Mouse (Mus musculus): ENCODE results near the gene Bpgm. TPM values are rescaled to one million over a fixed set of nuclear protein-coding genes. Genes with fewer than 3 reads are reported as not detected.

The Bpgm gene
- total and polyA plus RNA-seq, 2 experiments from 2014 or later, result 51.4 to 80.6 TPM

DNA sequence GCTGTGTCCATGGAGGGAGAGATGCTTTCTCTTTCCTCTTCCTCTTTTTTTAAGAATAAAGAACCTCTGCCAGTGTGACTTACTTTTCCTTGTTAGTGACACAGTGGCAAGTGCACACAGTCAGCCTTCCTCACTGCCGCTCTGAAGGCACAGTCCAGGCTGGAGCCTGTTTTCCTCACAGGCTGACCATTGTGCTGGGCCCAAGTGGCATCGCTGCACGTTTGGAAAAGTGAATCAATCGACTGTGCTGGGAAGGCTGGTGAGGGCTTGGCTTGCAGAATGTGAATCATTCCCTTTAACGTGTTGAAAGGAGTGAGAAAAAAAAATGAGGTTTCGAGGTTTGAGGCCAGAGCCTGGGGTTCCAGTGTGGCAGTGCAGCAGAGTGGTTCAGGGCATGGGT lies 5.3 kb downstream of the Bpgm start:
- no peak for TF ChIP-seq CTCF (IDR thresholded peaks at IDR 0.05)
- Histone ChIP-seq H3K27ac (ENCODE audit: low read depth, low read length) (no peak overlapping the region), H3K4me1 (ENCODE audit: insufficient read depth, low read length) (peaks cover 13% of the 10 kb centered on the region; the same call in 1 of the 2 replicates), H3K27me3 (ENCODE audit: insufficient read depth, low read length) (no peaks in the 10 kb centered on the region), H3K4me3 (ENCODE audit: low read depth, low read length) (no peak overlapping the region), H3K9ac (replicated peaks; ENCODE audit: low read length, poor library complexity, severe bottlenecking) (no peak overlapping the region), H3K9me3 (ENCODE audit: low read length) (no peaks in the 10 kb centered on the region), H3K4me2 (ENCODE audit: low read depth, low read length, poor library complexity, severe bottlenecking) (no peak overlapping the region), H3K36me3 (ENCODE audit: insufficient read depth, low read length) (no peaks in the 10 kb centered on the region)
- 78% methylated on average over 6 of the region's 6 CpGs for WGBS
- DNase-seq (ENCODE audit: low spot score), result peak; percentile 36
- ATAC-seq (ENCODE audit: low FRiP score), result no peak

DNA sequence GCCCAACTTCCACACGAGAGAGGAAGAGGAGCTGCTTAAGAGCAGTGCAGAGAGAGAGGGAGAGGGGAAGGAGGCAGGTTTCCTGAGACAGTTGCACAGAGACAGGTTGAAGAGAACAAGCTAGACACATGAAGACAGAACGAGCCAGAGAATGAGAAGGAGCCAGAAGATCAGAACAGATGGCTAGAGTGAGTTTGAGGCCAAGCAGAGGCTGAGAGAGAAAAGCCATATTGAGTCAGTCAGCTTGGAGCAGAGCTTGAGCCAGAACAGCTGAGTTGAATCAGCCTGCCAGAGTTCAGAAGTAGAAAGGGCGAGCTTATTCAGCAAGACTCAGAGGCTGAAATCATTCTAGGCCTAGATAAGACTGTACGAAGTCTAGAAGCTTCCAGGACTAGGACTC lies 6.8 kb downstream of the Bpgm start:
- no peak overlapping the region for H3K9ac ChIP-seq (replicated peaks; ENCODE audit: low read length, poor library complexity, severe bottlenecking)
- H3K27ac ChIP-seq (ENCODE audit: low read depth, low read length), result no peak overlapping the region
- DNase-seq (ENCODE audit: low spot score) (no peak), ATAC-seq (ENCODE audit: low FRiP score) (no peak)
- no peaks in the 10 kb centered on the region for H3K9me3 ChIP-seq (ENCODE audit: low read length)
- H3K4me1 ChIP-seq (ENCODE audit: insufficient read depth, low read length), result peaks cover 12% of the 10 kb centered on the region; the same call in 1 of the 2 replicates
- WGBS, result 88% methylated on average over 4 of the region's 4 CpGs
- no peak overlapping the region for H3K4me3 ChIP-seq (ENCODE audit: low read depth, low read length)
- no peaks in the 10 kb centered on the region for H3K27me3 ChIP-seq (ENCODE audit: insufficient read depth, low read length)
- TF ChIP-seq CTCF (IDR thresholded peaks at IDR 0.05), result no peak
- no peak overlapping the region for H3K4me2 ChIP-seq (ENCODE audit: low read depth, low read length, poor library complexity, severe bottlenecking)
- peaks cover 7% of the 10 kb centered on the region; the same call in 1 of the 2 replicates for H3K36me3 ChIP-seq (ENCODE audit: insufficient read depth, low read length)

DNA sequence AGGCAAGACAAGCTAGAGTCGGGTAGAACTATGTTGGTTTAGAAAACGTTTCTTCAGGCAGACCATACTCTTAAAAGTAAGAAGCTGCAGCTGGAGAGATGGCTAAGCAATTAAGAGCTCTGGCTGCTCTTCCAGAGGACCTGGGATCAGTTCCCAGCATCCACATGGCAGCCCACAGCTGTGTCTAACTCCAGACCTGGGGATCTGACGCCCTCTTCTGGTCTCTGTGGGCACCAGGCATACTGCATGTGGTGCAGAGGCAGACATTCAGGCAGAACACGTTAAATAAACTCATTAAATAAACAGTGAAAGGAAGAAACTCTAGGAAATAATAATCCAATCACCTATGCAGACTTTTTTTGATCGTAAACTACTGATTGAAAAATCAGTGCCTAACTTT lies 7.4 kb downstream of the Bpgm start:
- DNase-seq (ENCODE audit: low spot score), result no peak
- no peak overlapping the region for H3K4me2 ChIP-seq (ENCODE audit: low read depth, low read length, poor library complexity, severe bottlenecking)
- no peak for ATAC-seq (ENCODE audit: low FRiP score)
- no peak for TF ChIP-seq CTCF (IDR thresholded peaks at IDR 0.05)
- no peak overlapping the region for H3K27ac ChIP-seq (ENCODE audit: low read depth, low read length)
- H3K4me3 ChIP-seq (ENCODE audit: low read depth, low read length), result no peak overlapping the region
- peaks cover 9% of the 10 kb centered on the region; the same call in 1 of the 2 replicates for H3K36me3 ChIP-seq (ENCODE audit: insufficient read depth, low read length)
- H3K9me3 ChIP-seq (ENCODE audit: low read length), result no peaks in the 10 kb centered on the region
- no peaks in the 10 kb centered on the region for H3K27me3 ChIP-seq (ENCODE audit: insufficient read depth, low read length)
- no peak overlapping the region for H3K9ac ChIP-seq (replicated peaks; ENCODE audit: low read length, poor library complexity, severe bottlenecking)
- peaks cover 6% of the 10 kb centered on the region; the same call in 1 of the 2 replicates for H3K4me1 ChIP-seq (ENCODE audit: insufficient read depth, low read length)
- 82% methylated on average over 5 of the region's 5 CpGs for WGBS

DNA sequence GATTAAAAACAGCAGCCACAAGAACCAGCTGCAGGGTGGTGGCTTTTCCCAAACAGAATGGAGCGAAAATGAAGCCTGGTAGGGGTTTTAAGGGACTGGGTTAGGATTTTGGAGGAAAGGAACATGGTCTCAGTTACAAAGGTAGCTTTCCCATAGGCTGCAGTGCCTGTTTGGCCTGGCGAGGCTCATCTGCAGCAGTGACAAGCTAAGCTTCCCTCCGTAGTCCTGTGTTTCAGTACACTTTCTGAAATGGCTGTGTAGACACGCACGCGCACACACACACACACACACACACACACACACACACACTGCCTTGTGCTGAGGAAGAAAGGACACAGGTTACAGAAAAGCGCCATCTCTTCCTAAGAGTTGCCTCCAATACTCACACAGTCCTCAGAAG lies 7.8 kb downstream of the Bpgm start:
- DNase-seq (ENCODE audit: low spot score), result no peak
- Histone ChIP-seq H3K27me3 (ENCODE audit: insufficient read depth, low read length) (no peaks in the 10 kb centered on the region), H3K27ac (ENCODE audit: low read depth, low read length) (no peak overlapping the region), H3K4me1 (ENCODE audit: insufficient read depth, low read length) (0 out of 2 replicates have a peak, but pooled peaks cover 3% of the 10 kb centered on the region), H3K36me3 (ENCODE audit: insufficient read depth, low read length) (peaks cover 9% of the 10 kb centered on the region; the same call in 1 of the 2 replicates), H3K9ac (replicated peaks; ENCODE audit: low read length, poor library complexity, severe bottlenecking) (no peak overlapping the region), H3K9me3 (ENCODE audit: low read length) (no peaks in the 10 kb centered on the region), H3K4me3 (ENCODE audit: low read depth, low read length) (no peak overlapping the region), H3K4me2 (ENCODE audit: low read depth, low read length, poor library complexity, severe bottlenecking) (no peak overlapping the region)
- no peak for ATAC-seq (ENCODE audit: low FRiP score)
- WGBS, result 95% methylated on average over 7 of the region's 7 CpGs
- TF ChIP-seq CTCF (IDR thresholded peaks at IDR 0.05), result no peak

DNA sequence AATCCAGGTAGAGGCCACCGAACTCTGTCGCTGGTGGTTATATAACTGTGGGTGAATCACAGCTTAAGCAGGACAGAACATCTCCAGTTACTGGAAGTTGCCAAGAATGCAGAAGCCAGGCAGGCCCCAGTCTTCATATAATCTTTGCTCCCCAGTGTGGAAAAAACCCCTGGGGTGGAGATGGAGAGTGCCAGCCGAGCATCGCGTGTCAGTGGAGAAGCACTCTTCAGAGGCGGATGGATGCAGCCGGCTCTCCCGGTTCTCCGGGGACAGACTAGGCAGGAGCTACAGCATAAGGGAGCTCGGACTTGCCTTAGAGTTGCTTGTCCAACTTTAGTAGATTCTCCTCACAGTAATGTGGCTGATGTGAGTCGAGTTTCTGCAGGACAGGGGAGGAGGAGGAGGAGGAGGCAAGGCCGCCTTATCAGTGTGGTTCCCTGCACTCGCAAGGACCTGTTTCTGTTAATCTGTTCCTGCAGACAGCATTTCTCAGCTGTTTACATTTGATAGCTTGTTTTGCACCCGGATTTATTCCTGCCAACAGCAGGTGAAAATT lies 10.1 kb downstream of the Bpgm start:
- no peak overlapping the region for H3K4me3 ChIP-seq (ENCODE audit: low read depth, low read length)
- no peak overlapping the region for H3K4me2 ChIP-seq (ENCODE audit: low read depth, low read length, poor library complexity, severe bottlenecking)
- TF ChIP-seq CTCF (IDR thresholded peaks at IDR 0.05), result no peak
- ATAC-seq (ENCODE audit: low FRiP score) (no peak), DNase-seq (ENCODE audit: low spot score) (no peak)
- H3K9me3 ChIP-seq (ENCODE audit: low read length), result no peaks in the 10 kb centered on the region
- H3K27ac ChIP-seq (ENCODE audit: low read depth, low read length), result no peak overlapping the region
- H3K36me3 ChIP-seq (ENCODE audit: insufficient read depth, low read length), result peaks cover 9% of the 10 kb centered on the region; the same call in 1 of the 2 replicates
- 83% methylated on average over 14 of the region's 14 CpGs for WGBS
- H3K9ac ChIP-seq (replicated peaks; ENCODE audit: low read length, poor library complexity, severe bottlenecking), result no peak overlapping the region
- no peaks in the 10 kb centered on the region for H3K4me1 ChIP-seq (ENCODE audit: insufficient read depth, low read length)
- H3K27me3 ChIP-seq (ENCODE audit: insufficient read depth, low read length), result no peaks in the 10 kb centered on the region

DNA sequence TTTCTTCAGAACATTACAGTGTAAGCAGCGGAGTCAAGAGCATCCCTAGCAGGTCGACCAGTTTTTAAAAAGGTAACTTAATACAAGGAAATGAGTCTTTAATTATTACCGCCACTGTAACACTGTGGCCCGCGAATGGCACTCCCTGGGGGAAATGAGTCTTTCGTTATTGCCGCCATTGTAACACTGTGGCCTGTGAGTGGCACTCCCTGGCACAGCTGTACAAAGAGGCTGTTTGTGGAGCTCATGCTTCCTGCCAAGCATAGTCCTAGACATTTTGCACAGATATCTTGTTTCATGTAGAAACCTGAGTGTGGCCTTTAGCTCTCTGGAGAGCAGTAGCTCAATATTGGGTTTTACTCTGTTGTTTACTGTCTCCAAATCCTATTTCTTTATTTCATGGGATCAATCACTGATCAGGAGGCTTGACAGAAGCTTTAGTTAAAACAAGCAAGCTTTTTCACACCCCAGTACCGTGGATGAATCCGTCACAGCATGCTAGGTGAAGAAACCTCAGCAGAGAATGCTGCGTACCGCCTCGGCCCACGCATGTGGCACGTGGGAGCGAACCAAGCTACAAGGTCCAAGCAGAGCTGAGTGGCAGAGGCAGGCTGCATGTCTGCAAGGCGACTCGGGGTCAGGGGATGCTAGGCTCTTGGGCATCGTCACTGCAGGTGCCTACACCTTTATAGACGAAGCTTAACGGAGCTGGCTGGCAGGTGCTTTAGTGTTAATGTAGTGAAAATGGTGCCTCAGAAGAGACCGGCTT lies 17.5 kb downstream of the Bpgm start:
- Histone ChIP-seq H3K9me3 (ENCODE audit: low read length) (no peaks in the 10 kb centered on the region), H3K36me3 (ENCODE audit: insufficient read depth, low read length) (no peaks in the 10 kb centered on the region), H3K4me2 (ENCODE audit: low read depth, low read length, poor library complexity, severe bottlenecking) (no peak overlapping the region), H3K9ac (replicated peaks; ENCODE audit: low read length, poor library complexity, severe bottlenecking) (no peak overlapping the region), H3K27ac (ENCODE audit: low read depth, low read length) (no peak overlapping the region), H3K4me1 (ENCODE audit: insufficient read depth, low read length) (no peaks in the 10 kb centered on the region), H3K27me3 (ENCODE audit: insufficient read depth, low read length) (no peaks in the 10 kb centered on the region), H3K4me3 (ENCODE audit: low read depth, low read length) (no peak overlapping the region)
- DNase-seq (ENCODE audit: low spot score) (no peak), ATAC-seq (ENCODE audit: low FRiP score) (no peak)
- TF ChIP-seq CTCF (IDR thresholded peaks at IDR 0.05), result no peak
- 90% methylated on average over 21 of the region's 21 CpGs for whole genome bisulfite sequencing
